Mouse (Mus musculus) erythroblast, embryonic 14.5 days (primary cell): Measurements from ENCODE around the gene Gm3880.
"Not testable (repeated sequence)": the region's sequence is repeated elsewhere in the genome, so short reads cannot be mapped to it uniquely, and the experiment has no call there.

Experiments
- GATA1 ChIP-seq: IDR thresholded peaks from 2 replicates; pipeline ENCODE4 v1.6.1; 2012; ENCODE audit warnings: low read length, inconsistent platforms, mixed read lengths
- TAL1 ChIP-seq: IDR thresholded peaks from 3 replicates; pipeline ENCODE4 v1.6.1; 2012; ENCODE audit warnings: low read length, inconsistent platforms, mixed read lengths

DNA sequence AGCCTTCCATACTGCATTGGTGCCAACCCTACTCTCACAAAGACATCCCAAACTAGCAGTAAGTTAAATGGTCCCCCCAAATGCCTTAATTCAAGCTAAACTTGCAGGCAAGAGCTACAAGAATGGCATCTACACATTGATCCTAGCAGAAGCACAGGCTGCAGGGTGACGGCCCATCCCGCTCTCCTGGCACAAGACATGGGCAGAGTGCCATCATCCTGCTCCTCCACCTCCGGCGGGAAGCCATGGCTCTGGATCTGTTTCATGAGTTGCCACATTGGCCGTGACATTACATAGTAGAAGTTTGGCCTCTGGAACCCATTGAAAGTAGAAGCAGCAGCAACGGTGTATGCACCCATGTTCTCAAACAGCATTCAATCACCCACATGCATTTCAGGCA lies 37.5 kb upstream of the Gm3880 start:
- TF ChIP-seq GATA1, TAL1: not testable (repeated sequence)
